Mouse (Mus musculus): ENCODE measurements at regions not wholly inside any gene's neighbourhood (a gene's known extent, or its start where the extent isn't known, plus 50 kb on each side); places are given as distances from the start of the nearest gene placed in this dataset.

GRCm38 (mm10) chrX:46971116-46971515 is 642.3 kb downstream of the Actrt1 start:
- no peak for DNase-seq

DNA sequence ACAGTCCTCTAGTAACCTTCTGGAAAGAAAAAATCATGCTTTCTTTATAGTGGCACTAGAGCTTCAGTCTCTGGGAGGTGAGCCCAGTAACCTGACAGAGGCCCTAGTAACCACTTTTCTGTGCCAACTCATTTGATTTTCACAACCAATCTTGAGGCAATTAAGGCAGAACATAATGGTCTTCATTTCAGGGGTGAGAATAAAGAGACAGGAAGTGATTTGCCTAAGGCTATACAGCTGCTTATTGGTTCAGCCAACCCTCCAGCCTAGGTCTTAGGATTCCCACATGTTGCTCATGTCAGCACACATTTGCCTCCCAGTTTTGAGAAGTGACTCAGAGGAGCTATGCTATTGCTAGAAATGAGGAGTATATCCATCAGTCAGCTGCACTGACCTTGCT is 670.2 kb downstream of the Actrt1 start:
- no peak for DNase-seq

GRCm38 (mm10) chrX:47009476-47009875 is 680.7 kb downstream of the Actrt1 start:
- DNase-seq = peak; percentile 1

GRCm38 (mm10) chrX:47010087-47010486 is 681.3 kb downstream of the Actrt1 start:
- DNase-seq = no peak

- no peak for DNase-seq
Observed at GRCm38 (mm10) chrX:47029777-47030176, 701.0 kb downstream of the Actrt1 start.

DNA sequence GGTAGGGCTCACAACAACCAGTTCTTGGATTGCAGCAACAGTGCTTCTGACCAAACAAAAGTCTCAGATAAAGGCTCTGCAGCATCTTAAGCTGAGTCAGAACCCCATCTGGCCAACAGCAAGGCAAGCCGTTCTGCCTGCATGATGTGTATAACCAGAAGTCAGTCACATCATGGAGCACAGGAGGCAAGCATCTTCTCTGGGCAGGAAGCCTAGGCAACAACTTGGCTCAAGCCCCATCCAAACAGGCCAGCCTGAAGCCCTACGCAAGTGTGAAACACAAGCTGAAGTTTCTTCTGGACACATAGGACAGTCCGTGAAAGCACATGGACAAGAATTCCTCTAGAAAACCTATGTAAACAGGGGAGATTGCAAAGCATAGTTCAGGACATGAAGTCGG is 739.7 kb downstream of the Actrt1 start:
- peak; percentile 2 for DNase-seq
